Mouse (Mus musculus) myocyte (in vitro differentiated cells): ENCODE measurements around the gene Ctdnep1. TPM values are rescaled to one million over a fixed set of nuclear protein-coding genes. Genes with fewer than 3 reads are reported as not detected.

Experiments used
- H3K27me3 ChIP-seq: one replicate; pipeline ENCODE4 v1.6.1; 2011; ENCODE audit not compliant: control insufficient read depth, insufficient read depth, insufficient read length
- H3K36me3 ChIP-seq: one replicate; pipeline ENCODE4 v1.6.1; 2011; ENCODE audit not compliant: control insufficient read depth, insufficient read depth
- H3K4me2 ChIP-seq: one replicate; pipeline ENCODE4 v1.6.1; 2011; ENCODE audit warnings: low read depth, control low read depth
- H3K4me3 ChIP-seq: one replicate; pipeline ENCODE4 v1.5.1; 2011; ENCODE audit warnings: mild to moderate bottlenecking, control low read depth, moderate library complexity
- H3K79me2 ChIP-seq: one replicate; pipeline ENCODE4 v1.6.1; 2011; ENCODE audit not compliant: control insufficient read depth, insufficient read depth
- H3ac ChIP-seq: one replicate; pipeline ENCODE4 v1.6.1; 2011; ENCODE audit not compliant: control insufficient read depth, insufficient read length
- CEBPB ChIP-seq: IDR thresholded peaks from 2 replicates; pipeline ENCODE4 v1.6.1; 2011; ENCODE audit warnings: mild to moderate bottlenecking, moderate library complexity; ENCODE audit not compliant: poor library complexity, insufficient read depth, severe bottlenecking
- E2F4 ChIP-seq: IDR thresholded peaks from one replicate; pipeline ENCODE4 v1.6.1; 2011; ENCODE audit warnings: mild to moderate bottlenecking, control low read depth, moderate library complexity; ENCODE audit not compliant: insufficient read depth
- MAX ChIP-seq: IDR thresholded peaks from one replicate; pipeline ENCODE4 v1.6.1; 2011; ENCODE audit warnings: low read depth, mild to moderate bottlenecking, control low read depth
- MYOD1 ChIP-seq, 3 experiments: IDR thresholded peaks; one replicate each; pipeline ENCODE4 v1.6.1; 2011; ENCODE audit warnings: control low read depth in 2 of 3, low read depth in 2 of 3, mild to moderate bottlenecking in 2 of 3, moderate library complexity in 1 of 3; ENCODE audit not compliant: insufficient read length in 2 of 3, control insufficient read depth in 1 of 3
- MYOG ChIP-seq, 3 experiments: IDR thresholded peaks; one replicate each; pipeline ENCODE4 v1.6.1; 2011; ENCODE audit warnings: control low read depth in 2 of 3, low read depth in 2 of 3, mild to moderate bottlenecking in 2 of 3; ENCODE audit not compliant: insufficient read length in 2 of 3, control insufficient read depth in 1 of 3, insufficient read depth in 1 of 3
- POLR2A ChIP-seq: IDR thresholded peaks from one replicate; pipeline ENCODE4 v1.6.1; 2011; ENCODE audit warnings: low read depth, mild to moderate bottlenecking, control low read depth, moderate library complexity; ENCODE audit not compliant: insufficient read length
- POLR2AphosphoS2 ChIP-seq: IDR thresholded peaks from one replicate; pipeline ENCODE4 v1.6.1; 2011; ENCODE audit warnings: low read depth, control low read depth; ENCODE audit not compliant: insufficient read length
- REST ChIP-seq: IDR thresholded peaks from one replicate; pipeline ENCODE4 v1.6.1; 2011; ENCODE audit warnings: mild to moderate bottlenecking, control low read depth, moderate library complexity; ENCODE audit not compliant: insufficient read depth, insufficient read length
- SRF ChIP-seq: IDR thresholded peaks from one replicate; pipeline ENCODE4 v1.6.1; 2011; ENCODE audit warnings: low read depth; ENCODE audit not compliant: control insufficient read depth, insufficient read length
- TCF12 ChIP-seq: IDR thresholded peaks from one replicate; pipeline ENCODE4 v1.6.1; 2011; ENCODE audit warnings: mild to moderate bottlenecking, control low read depth; ENCODE audit not compliant: poor library complexity, insufficient read depth, severe bottlenecking
- TCF3 ChIP-seq: IDR thresholded peaks from one replicate; pipeline ENCODE4 v1.6.1; 2011; ENCODE audit warnings: low read depth, control low read depth; ENCODE audit not compliant: insufficient read length
- USF1 ChIP-seq: IDR thresholded peaks from one replicate; pipeline ENCODE4 v1.6.1; 2011; ENCODE audit warnings: low read depth, mild to moderate bottlenecking, control low read depth, moderate library complexity
- polyA plus RNA-seq: library from polyadenylated mRNA; unstranded; fragments of >200 nt; fragmentation: generic; extraction: Trizol; gene quantifications from one replicate; pipeline ENCODE4 v1.2.1, GENCODE M21; 2012; ENCODE audit warnings: missing spikeins

The Ctdnep1 gene
- polyA plus RNA-seq, 1 experiment = 146 TPM

- Histone ChIP-seq H3K4me3 (peak overlapping the region; percentile 73), H3ac (no peak overlapping the region), H3K36me3 (peaks cover 25% of the 10 kb centered on the region), H3K27me3 (no peaks in the 10 kb centered on the region), H3K79me2 (peaks cover 49% of the 10 kb centered on the region), H3K4me2 (peak overlapping the region; percentile 96)
- peak in 2 of 3 experiments; percentile 20 to 47 for TF ChIP-seq MYOD1 (IDR thresholded peaks at IDR 0.05; ENCODE audit: control insufficient read depth in 1 of 3, insufficient read length in 2 of 3, low read depth in 2 of 3)
- TF ChIP-seq POLR2A = no peak
- TF ChIP-seq MAX = no peak
These were observed 2.4 kb downstream of the Ctdnep1 start for GRCm38 (mm10) chr11:69983377-69983776.

GRCm38 (mm10) chr11:69984431-69984830 is 3.5 kb downstream of the Ctdnep1 start:
- H3ac ChIP-seq = no peak overlapping the region
- TF ChIP-seq POLR2AphosphoS2 (no peak), MYOG (IDR thresholded peaks at IDR 0.05; ENCODE audit: control insufficient read depth in 1 of 3, insufficient read depth in 1 of 3, insufficient read length in 2 of 3, low read depth in 2 of 3) (no peak), MAX (no peak), TCF3 (no peak), USF1 (no peak), CEBPB (no peak), SRF (no peak), MYOD1 (IDR thresholded peaks at IDR 0.05; ENCODE audit: control insufficient read depth in 1 of 3, insufficient read length in 2 of 3, low read depth in 2 of 3) (no peak), TCF12 (no peak), POLR2A (no peak), E2F4 (no peak), REST (no peak)
- H3K36me3 ChIP-seq = peaks cover 30% of the 10 kb centered on the region
- H3K4me3 ChIP-seq = no peak overlapping the region
- peaks cover 39% of the 10 kb centered on the region for H3K79me2 ChIP-seq
- H3K27me3 ChIP-seq = no peaks in the 10 kb centered on the region
- no peak overlapping the region for H3K4me2 ChIP-seq

DNA sequence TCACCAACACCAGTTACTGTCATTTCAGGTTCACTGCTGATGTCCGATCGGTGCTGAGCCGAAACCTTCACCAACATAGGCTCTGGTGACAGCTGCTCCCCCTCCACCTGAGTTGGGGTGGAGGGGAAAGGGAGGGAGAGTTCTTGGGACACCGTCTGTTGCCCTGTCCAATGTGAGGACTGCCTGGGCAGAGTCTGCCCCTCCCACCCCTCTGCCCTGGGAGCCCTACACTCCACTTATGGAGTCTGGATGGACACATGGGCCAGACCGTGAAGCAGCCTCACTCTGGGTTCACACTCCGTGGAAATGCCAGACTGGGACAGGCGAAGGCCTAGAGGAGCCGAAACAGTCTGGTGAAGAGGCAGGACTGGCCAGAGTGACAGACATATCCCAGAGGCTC is 9.0 kb downstream of the Ctdnep1 start:
- no peak overlapping the region for H3K4me3 ChIP-seq
- no peaks in the 10 kb centered on the region for H3K27me3 ChIP-seq
- TF ChIP-seq REST (no peak), CEBPB (no peak), POLR2AphosphoS2 (no peak), USF1 (no peak), SRF (no peak), MYOG (IDR thresholded peaks at IDR 0.05; ENCODE audit: control insufficient read depth in 1 of 3, insufficient read depth in 1 of 3, insufficient read length in 2 of 3, low read depth in 2 of 3) (no peak), POLR2A (no peak), MYOD1 (IDR thresholded peaks at IDR 0.05; ENCODE audit: control insufficient read depth in 1 of 3, insufficient read length in 2 of 3, low read depth in 2 of 3) (no peak), TCF3 (no peak)
- H3K4me2 ChIP-seq = no peak overlapping the region
- peaks cover 32% of the 10 kb centered on the region for H3K79me2 ChIP-seq
- peaks cover 36% of the 10 kb centered on the region for H3K36me3 ChIP-seq
- H3ac ChIP-seq = no peak overlapping the region

DNA sequence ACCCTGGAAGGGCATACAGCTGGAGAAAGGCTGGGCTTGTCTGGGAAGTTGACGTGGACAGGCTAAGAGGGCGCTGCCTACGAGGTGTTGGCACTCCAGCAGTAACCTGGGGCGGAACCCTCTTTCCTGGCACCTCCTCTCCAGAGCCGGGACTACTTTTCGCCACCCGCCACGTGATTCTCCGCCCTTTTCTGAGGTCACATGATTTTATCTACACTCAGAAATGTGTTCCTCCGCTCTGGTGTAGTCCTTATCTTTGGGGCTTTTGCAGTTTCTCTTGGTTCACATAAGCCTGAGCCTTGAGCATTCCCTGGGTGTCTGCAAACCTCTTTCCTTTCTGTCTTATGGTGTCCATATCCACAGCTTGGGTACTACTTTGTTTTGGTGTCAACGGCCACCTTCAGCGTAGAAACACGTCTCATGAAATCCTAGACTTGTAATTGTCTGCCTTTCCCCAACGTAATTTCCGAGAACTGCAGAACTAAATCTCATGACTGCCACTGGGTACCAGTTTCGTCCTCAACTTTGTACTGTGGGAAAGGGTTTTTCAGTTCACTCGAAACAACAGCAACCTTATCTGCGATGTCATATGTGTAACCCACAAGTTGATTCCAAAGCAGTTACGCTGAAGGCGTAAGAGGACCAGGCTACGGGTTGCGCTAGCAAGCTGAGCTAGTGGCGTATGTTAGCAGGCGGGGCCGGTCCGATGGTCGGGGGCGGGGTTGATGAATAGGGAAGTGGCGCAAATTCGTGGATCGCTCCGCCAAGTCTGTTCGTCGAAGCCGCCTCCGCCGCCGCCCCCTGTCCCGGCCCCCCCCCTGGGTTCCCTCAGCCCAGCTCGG is 10.1 kb downstream of the Ctdnep1 start, which contains the start of gene Gabarap:
Gene Gabarap, plus strand, starts transcription at position 294 of the 842 bp plus-strand sequence.
- TF ChIP-seq SRF (peak; percentile 29), E2F4 (no peak), MYOG (IDR thresholded peaks at IDR 0.05; ENCODE audit: control insufficient read depth in 1 of 3, insufficient read depth in 1 of 3, insufficient read length in 2 of 3, low read depth in 2 of 3) (no peak), TCF3 (no peak), USF1 (peak; percentile 100), MYOD1 (IDR thresholded peaks at IDR 0.05; ENCODE audit: control insufficient read depth in 1 of 3, insufficient read length in 2 of 3, low read depth in 2 of 3) (peak in 1 of 3 experiments; percentile 20), POLR2AphosphoS2 (peak; percentile 99), MAX (no peak), TCF12 (no peak), CEBPB (no peak), POLR2A (peak; percentile 82)
- Histone ChIP-seq H3K79me2 (peaks cover 38% of the 10 kb centered on the region), H3K27me3 (no peaks in the 10 kb centered on the region), H3K4me3 (peak within 1 kb of the TSS; percentile 61), H3K36me3 (peaks cover 33% of the 10 kb centered on the region), H3ac (peak within 1 kb of the TSS; percentile 70), H3K4me2 (peak within 1 kb of the TSS; percentile 80)
